Mouse (Mus musculus) CH12.LX (cell line): ENCODE measurements at regions not wholly inside any gene's neighbourhood (a gene's known extent, or its start where the extent isn't known, plus 50 kb on each side); places are given as distances from the start of the nearest gene placed in this dataset.

Experiments
- DNase-seq: peaks from one replicate; pipeline ENCODE4 v3.0.0-alpha.2; 2013; ENCODE audit errors: extremely low read depth
- H3K27ac ChIP-seq: 2 replicates; pipeline ENCODE4 v1.5.1; 2012; ENCODE audit warnings: low read depth, mild to moderate bottlenecking, control low read depth, moderate library complexity; ENCODE audit not compliant: insufficient read depth
- H3K27me3 ChIP-seq: replicated peaks from 2 replicates; pipeline ENCODE3; 2012; ENCODE audit warnings: inconsistent platforms
- H3K36me3 ChIP-seq, 2 experiments: replicated peaks in 1 of 2; 2 replicates each; pipeline versions ENCODE3 to v1.6.1; 2012; ENCODE audit warnings: inconsistent platforms in 1 of 2, low read length in 1 of 2, mild to moderate bottlenecking in 1 of 2, mixed read lengths in 1 of 2, moderate library complexity in 1 of 2; ENCODE audit not compliant: control insufficient read depth in 1 of 2, insufficient read depth in 1 of 2
- H3K4me1 ChIP-seq, 2 experiments: 2 replicates each; pipeline ENCODE4 v1.6.1; 2012; ENCODE audit warnings: inconsistent platforms in 1 of 2, moderate library complexity in 1 of 2; ENCODE audit not compliant: insufficient read depth in 2 of 2, control insufficient read depth in 1 of 2
- H3K4me2 ChIP-seq: 2 replicates; pipeline ENCODE4 v1.6.1; 2012; ENCODE audit warnings: low read depth, mild to moderate bottlenecking, control low read depth; ENCODE audit not compliant: poor library complexity, insufficient read depth, severe bottlenecking
- H3K4me3 ChIP-seq, 3 experiments: fragments of 150-350 bp in 1 of 3; sonication (generic) in 1 of 3; replicated peaks in 1 of 3; 2 replicates each; pipeline versions ENCODE3 to v1.5.1; 2011 to 2012; ENCODE audit warnings: low read depth in 2 of 3, low read length in 2 of 3, mild to moderate bottlenecking in 2 of 3, moderate library complexity in 2 of 3, control low read depth in 1 of 3, improper control_type of control experiment in 1 of 3, inconsistent platforms in 1 of 3, mixed read lengths in 1 of 3; ENCODE audit not compliant: poor library complexity in 1 of 3
- H3K79me2 ChIP-seq: replicated peaks from 2 replicates; pipeline ENCODE4 v1.6.1; 2012; ENCODE audit warnings: mild to moderate bottlenecking, moderate library complexity; ENCODE audit not compliant: control insufficient read depth, poor library complexity, insufficient read depth, severe bottlenecking; ENCODE audit errors: extremely low read depth
- H3K9ac ChIP-seq: 2 replicates; pipeline ENCODE4 v1.6.1; 2012; ENCODE audit warnings: low read depth, mild to moderate bottlenecking, control low read depth, moderate library complexity; ENCODE audit not compliant: insufficient read depth
- H3K9me3 ChIP-seq: replicated peaks from 2 replicates; pipeline ENCODE3; 2012; ENCODE audit warnings: low read length, inconsistent platforms, mixed read lengths
- BHLHE40 ChIP-seq: IDR thresholded peaks from 2 replicates; pipeline ENCODE4 v1.6.1; 2011; ENCODE audit warnings: mild to moderate bottlenecking, low read depth, low read length, improper control_type of control experiment
- CHD1 ChIP-seq: IDR thresholded peaks from 2 replicates; pipeline ENCODE4 v1.6.1; 2012; ENCODE audit warnings: low read depth, low read length, improper control_type of control experiment, inconsistent platforms
- CHD2 ChIP-seq: IDR thresholded peaks from 2 replicates; pipeline ENCODE4 v1.6.1; 2011; ENCODE audit warnings: low read length, improper control_type of control experiment
- CTCF ChIP-seq, 2 experiments: IDR thresholded peaks in 1 of 2; conservative IDR thresholded peaks in 1 of 2; 2 replicates each; pipeline ENCODE4 v1.5.1; 2011 to 2012; ENCODE audit warnings: low read depth in 2 of 2, low read length in 2 of 2, improper control_type of control experiment in 1 of 2, inconsistent platforms in 1 of 2, mild to moderate bottlenecking in 1 of 2, moderate library complexity in 1 of 2
- ELF1 ChIP-seq: IDR thresholded peaks from 2 replicates; pipeline ENCODE4 v1.6.1; 2014; ENCODE audit warnings: low read depth, mild to moderate bottlenecking, inconsistent platforms, low read length, improper control_type of control experiment
- EP300 ChIP-seq: IDR thresholded peaks from 2 replicates; pipeline ENCODE4 v1.6.1; 2011; ENCODE audit warnings: low read length, improper control_type of control experiment
- HCFC1 ChIP-seq: IDR thresholded peaks from 2 replicates; pipeline ENCODE4 v1.6.1; 2012; ENCODE audit warnings: low read depth, mild to moderate bottlenecking, inconsistent platforms, low read length, improper control_type of control experiment
- IRF4 ChIP-seq: IDR thresholded peaks from 2 replicates; pipeline ENCODE4 v1.6.1; 2014; ENCODE audit warnings: low read depth, mild to moderate bottlenecking, inconsistent platforms, low read length, improper control_type of control experiment
- JUN ChIP-seq: IDR thresholded peaks from 2 replicates; pipeline ENCODE4 v1.6.1; 2011; ENCODE audit warnings: low read depth, mild to moderate bottlenecking, low read length, improper control_type of control experiment, moderate library complexity; ENCODE audit not compliant: insufficient read depth
- JUND ChIP-seq: conservative IDR thresholded peaks from 2 replicates; pipeline ENCODE4 v1.6.1; 2011; ENCODE audit warnings: low read depth, low read length, improper control_type of control experiment
- KAT2A ChIP-seq: IDR thresholded peaks from 2 replicates; pipeline ENCODE4 v1.6.1; 2012; ENCODE audit warnings: low read length, improper control_type of control experiment, inconsistent platforms; ENCODE audit not compliant: insufficient replicate concordance
- MAFK ChIP-seq: IDR thresholded peaks from 2 replicates; pipeline ENCODE4 v1.6.1; 2011; ENCODE audit warnings: low read length, improper control_type of control experiment; ENCODE audit not compliant: insufficient replicate concordance
- MAZ ChIP-seq: IDR thresholded peaks from 2 replicates; pipeline ENCODE4 v1.6.1; 2012; ENCODE audit warnings: low read depth, mild to moderate bottlenecking, inconsistent platforms, low read length, improper control_type of control experiment, moderate library complexity
- MYC ChIP-seq: IDR thresholded peaks from 2 replicates; pipeline ENCODE4 v1.6.1; 2011; ENCODE audit warnings: low read depth, mild to moderate bottlenecking, improper control_type of control experiment, low read length
- NELFE ChIP-seq: IDR thresholded peaks from 2 replicates; pipeline ENCODE4 v1.6.1; 2011; ENCODE audit warnings: low read depth, low read length, improper control_type of control experiment
- PAX5 ChIP-seq: IDR thresholded peaks from 2 replicates; pipeline ENCODE4 v1.6.1; 2012; ENCODE audit warnings: low read length, inconsistent platforms, mixed read lengths
- POLR2A ChIP-seq: IDR thresholded peaks from 2 replicates; pipeline ENCODE4 v1.6.1; 2011; ENCODE audit warnings: low read depth, mild to moderate bottlenecking, improper control_type of control experiment, low read length
- RAD21 ChIP-seq: IDR thresholded peaks from 2 replicates; pipeline ENCODE4 v1.6.1; 2011; ENCODE audit warnings: low read depth, mild to moderate bottlenecking, low read length, improper control_type of control experiment, moderate library complexity
- RCOR1 ChIP-seq: conservative IDR thresholded peaks from 2 replicates; pipeline ENCODE4 v1.6.1; 2012; ENCODE audit warnings: low read depth, mild to moderate bottlenecking, inconsistent platforms, low read length, improper control_type of control experiment
- SMC3 ChIP-seq: IDR thresholded peaks from 2 replicates; pipeline ENCODE4 v1.6.1; 2011; ENCODE audit warnings: low read depth, low read length, improper control_type of control experiment
- TBP ChIP-seq: conservative IDR thresholded peaks from 2 replicates; pipeline ENCODE4 v1.6.1; 2011; ENCODE audit warnings: low read depth, low read length, improper control_type of control experiment
- UBTF ChIP-seq: IDR thresholded peaks from 2 replicates; pipeline ENCODE4 v1.6.1; 2012; ENCODE audit warnings: low read depth, mild to moderate bottlenecking, inconsistent platforms, low read length, improper control_type of control experiment, moderate library complexity
- USF1 ChIP-seq: IDR thresholded peaks from 2 replicates; pipeline ENCODE4 v1.6.1; 2014; ENCODE audit warnings: low read depth, mild to moderate bottlenecking, inconsistent platforms, low read length, improper control_type of control experiment
- USF2 ChIP-seq: conservative IDR thresholded peaks from 2 replicates; pipeline ENCODE4 v1.6.1; 2011; ENCODE audit warnings: low read depth, low read length, improper control_type of control experiment
- ZC3H11A ChIP-seq: IDR thresholded peaks from 2 replicates; pipeline ENCODE4 v1.6.1; 2012; ENCODE audit warnings: low read depth, mild to moderate bottlenecking, inconsistent platforms, low read length, improper control_type of control experiment
- ZKSCAN1 ChIP-seq: IDR thresholded peaks from 2 replicates; pipeline ENCODE4 v1.6.1; 2012; ENCODE audit warnings: low read depth, inconsistent platforms, low read length, improper control_type of control experiment, borderline replicate concordance
- ZMIZ1 ChIP-seq: IDR thresholded peaks from 2 replicates; pipeline ENCODE4 v1.6.1; 2012; ENCODE audit warnings: low read depth, mild to moderate bottlenecking, inconsistent platforms, low read length, improper control_type of control experiment
- dilution Hi-C: fragments of 300-500 bp; cut with MboI; formaldehyde crosslinking; loops from 2 replicates; pipeline ENCODE4 v1.14.3; 2020; ENCODE audit warnings: low sequenced_read_pairs; ENCODE audit not compliant: extremely low pct_unique_long_range_greater_than_20kb, extremely low pct_ligation_motif_present
- in situ Hi-C: fragments of 300-500 bp; cut with MboI; formaldehyde crosslinking; loops from 3 replicates; pipeline ENCODE4 v1.14.3; 2019; ENCODE audit warnings: low sequenced_read_pairs, low pct_ligation_motif_present, low pct_unique_long_range_greater_than_20kb, mixed read lengths

- Histone ChIP-seq H3K27me3 (no peaks in the 10 kb centered on the region), H3K9me3 (peaks cover 77% of the 10 kb centered on the region), H3K9ac (no peak overlapping the region), H3K36me3 (no peaks in the 10 kb centered on the region), H3K4me3 (no peak overlapping the region), H3K4me2 (no peak overlapping the region), H3K27ac (no peak overlapping the region), H3K4me1 (no peaks in the 10 kb centered on the region), H3K79me2 (no peaks in the 10 kb centered on the region)
- dilution Hi-C loops (no loop called here), in situ Hi-C loops (no loop called here)
- TF ChIP-seq MYC (no peak), EP300 (no peak), CTCF (conservative IDR thresholded peaks at IDR 0.05 in 1 of 2, IDR thresholded peaks at IDR 0.05 in 1 of 2; ENCODE audit: low read depth in 2 of 2, low read length in 2 of 2) (no peak), CHD1 (no peak), BHLHE40 (no peak), NELFE (no peak), USF2 (no peak), PAX5 (no peak), CHD2 (no peak), ELF1 (no peak), RCOR1 (no peak), ZC3H11A (no peak), JUN (no peak), UBTF (no peak), MAFK (no peak), SMC3 (no peak), JUND (no peak), RAD21 (no peak), KAT2A (no peak), MAZ (no peak)
- DNase-seq, result no peak
These were observed 184.2 kb upstream of the Dapk1 start for GRCm38 (mm10) chr13:60417436-60418158.

- H3K4me1 ChIP-seq, result no peaks in the 10 kb centered on the region
- dilution Hi-C loops, result no loop called here
- no peak overlapping the region for H3K4me2 ChIP-seq
- H3K9me3 ChIP-seq, result peaks cover 75% of the 10 kb centered on the region
- H3K27ac ChIP-seq, result no peak overlapping the region
- H3K4me3 ChIP-seq, result no peak overlapping the region
- no peaks in the 10 kb centered on the region for H3K27me3 ChIP-seq
- no peak for DNase-seq
- no peak overlapping the region for H3K9ac ChIP-seq
- TF ChIP-seq TBP, result no peak
- TF ChIP-seq EP300, result no peak
- no peak for TF ChIP-seq CHD1
- no peak for TF ChIP-seq MAZ
- TF ChIP-seq USF1, result no peak
- no peak for TF ChIP-seq UBTF
- no peak for TF ChIP-seq JUND
- no peak for TF ChIP-seq ZMIZ1
- no peak for TF ChIP-seq IRF4
- TF ChIP-seq CTCF (conservative IDR thresholded peaks at IDR 0.05 in 1 of 2, IDR thresholded peaks at IDR 0.05 in 1 of 2; ENCODE audit: low read depth in 2 of 2, low read length in 2 of 2), result no peak
- TF ChIP-seq NELFE, result no peak
- no peak for TF ChIP-seq SMC3
- TF ChIP-seq BHLHE40, result no peak
- TF ChIP-seq HCFC1, result no peak
- TF ChIP-seq POLR2A, result no peak
- no peak for TF ChIP-seq ZKSCAN1
- no peak for TF ChIP-seq MYC
- TF ChIP-seq, all 38 proteins: peak for 0
- in situ Hi-C loops, result no loop called here
- Histone ChIP-seq H3K79me2 (no peaks in the 10 kb centered on the region), H3K36me3 (no peaks in the 10 kb centered on the region)
These were observed 181.4 kb upstream of the Dapk1 start for GRCm38 (mm10) chr13:60420386-60420785.
